Mouse (Mus musculus) E14TG2a.4 (cell line): ENCODE measurements around the gene Snx5.

ENCODE experiments used
- CTCF ChIP-seq: conservative IDR thresholded peaks from 2 replicates; pipeline ENCODE4 v1.5.1; 2014; ENCODE audit warnings: low read length
- POU5F1 ChIP-seq: IDR thresholded peaks from 2 replicates; pipeline ENCODE4 v1.6.1; 2014; ENCODE audit warnings: low read length, borderline replicate concordance

GRCm38 (mm10) chr2:144202567-144202966, 68.1 kb downstream of the Snx5 start:
- no peak for TF ChIP-seq CTCF
- no peak for TF ChIP-seq POU5F1
